ENCODE assay signal across 10 mouse cellular contexts in genomic region chr12:40378621-40379537, GRCm38 (mm10).
DNase-seq lines count a peak whose midpoint lies in the region; ATAC-seq and TF ChIP-seq lines count a peak whose summit lies in the region.
"Had no signal": no experiment of that assay in that cellular context is flagged by ENCODE, and none has a peak within 500 bp of the region (broad histone marks: within the 10 kb centered on the region; RNA-seq: fewer than 3 reads in every experiment).

No protein-coding gene starts in this region.

- H3K4me1 ChIP-seq in heart, embryonic 16.5 days (ENCODE audit: control insufficient read depth, insufficient read depth, low read length), result peaks cover 4% of the 10 kb centered on the region
- H3K4me1 ChIP-seq in midbrain, postnatal 0 days (ENCODE audit: insufficient read depth, low read length), result no peaks in the 10 kb centered on the region

- no peaks in the 10 kb centered on the region; the same call in 1 of the 2 replicates for H3K27me3 ChIP-seq in heart, embryonic 16.5 days (ENCODE audit: control insufficient read depth, insufficient read depth, low read length)
- no peaks in the 10 kb centered on the region for H3K27me3 ChIP-seq in midbrain, postnatal 0 days (ENCODE audit: insufficient read depth, low read length)
- H3K27me3 ChIP-seq: megakaryocyte, embryonic 14.5 days had no signal

- H3K36me3 ChIP-seq in heart, embryonic 16.5 days (ENCODE audit: control insufficient read depth, insufficient read depth), result no peaks in the 10 kb centered on the region
- H3K36me3 ChIP-seq in midbrain, postnatal 0 days (ENCODE audit: insufficient read depth, low read length), result no peaks in the 10 kb centered on the region
- H3K36me3 ChIP-seq: heart, embryonic 10.5 days had no signal

- WGBS in heart, embryonic 16.5 days, result 63% methylated on average over 17 of the region's 17 CpGs
- WGBS in midbrain, postnatal 0 days, result 90% methylated on average over 17 of the region's 17 CpGs

- intact Hi-C loops in heart, postnatal 25 days (cut with DNase I), result no loop called here

- no peak overlapping the region for H3K4me3 ChIP-seq in heart, embryonic 16.5 days (ENCODE audit: low read length)
- H3K4me3 ChIP-seq in midbrain, postnatal 0 days (ENCODE audit: low read depth, low read length), result no peak overlapping the region
- H3K4me3 ChIP-seq: heart, embryonic 10.5 days; megakaryocyte, embryonic 14.5 days had no signal

- no peak overlapping the region for H3K9ac ChIP-seq in heart, embryonic 16.5 days (ENCODE audit: low read length)
- H3K9ac ChIP-seq in midbrain, postnatal 0 days (replicated peaks; ENCODE audit: low read length, poor library complexity, severe bottlenecking), result no peak overlapping the region

- no peak for TF ChIP-seq CTCF in midbrain, postnatal 0 days (IDR thresholded peaks at IDR 0.05)

- peak; percentile 83 for ATAC-seq in heart, embryonic 16.5 days (replicated peaks; ENCODE audit: extremely low read depth, insufficient read depth, low FRiP score)
- ATAC-seq in midbrain, postnatal 0 days (ENCODE audit: low FRiP score), result no peak

- DNase-seq in heart, postnatal 25 days (ENCODE audit: low spot score), result no peak
- peak; percentile 12 for DNase-seq in cerebellum, adult 11-12 months
- peak; percentile 46 to 60 for DNase-seq in cerebellum, postnatal 25 days
- peak; percentile 65 for DNase-seq in lung, postnatal 10 days
- DNase-seq in midbrain, postnatal 0 days (ENCODE audit: low spot score), result no peak
- DNase-seq in spleen, postnatal 10 days (ENCODE audit: low spot score in 2 of 2), result no peak
- DNase-seq: thymus, postnatal 25 days had no signal

- 0 out of 2 replicates have a peak overlapping the region, but pooled peaks have one; percentile 1 for H3K4me2 ChIP-seq in heart, embryonic 16.5 days (ENCODE audit: low read depth, low read length)
- H3K4me2 ChIP-seq in midbrain, postnatal 0 days (ENCODE audit: low read depth, low read length, poor library complexity, severe bottlenecking), result no peak overlapping the region

- H3K9me3 ChIP-seq in heart, embryonic 16.5 days (replicated peaks; ENCODE audit: control insufficient read depth, low read length), result no peaks in the 10 kb centered on the region
- no peaks in the 10 kb centered on the region for H3K9me3 ChIP-seq in midbrain, postnatal 0 days (ENCODE audit: low read length)
- H3K9me3 ChIP-seq: heart, embryonic 10.5 days; megakaryocyte, embryonic 14.5 days had no signal

- H3K27ac ChIP-seq in heart, embryonic 16.5 days (ENCODE audit: low read length), result no peak overlapping the region
- no peak overlapping the region for H3K27ac ChIP-seq in midbrain, postnatal 0 days (ENCODE audit: low read depth, low read length)
- H3K27ac ChIP-seq: heart, embryonic 10.5 days had no signal

Comparison
In these comparisons a context has a peak if more than half of its experiments do, and no peak if none do; other contexts are left out.
1. DNase-seq: peak in cerebellum, adult 11-12 months (single experiment), cerebellum, postnatal 25 days (2 of 2) and lung, postnatal 10 days (single experiment); none in heart, postnatal 25 days (single experiment), midbrain, postnatal 0 days (single experiment) and spleen, postnatal 10 days (0 of 2).